Mouse (Mus musculus) E14TG2a.4 (cell line): ENCODE measurements at regions not wholly inside any gene's neighbourhood (a gene's known extent, or its start where the extent isn't known, plus 50 kb on each side); places are given as distances from the start of the nearest gene placed in this dataset.

Experiments used
- H3K27me3 ChIP-seq: 2 replicates; pipeline ENCODE4 v1.6.1; 2014; ENCODE audit warnings: low read length, control low read depth; ENCODE audit not compliant: insufficient read depth
- H3K36me3 ChIP-seq: 2 replicates; pipeline ENCODE4 v1.6.1; 2014; ENCODE audit warnings: low read length, control low read depth; ENCODE audit not compliant: insufficient read depth
- H3K4me1 ChIP-seq: replicated peaks from 2 replicates; pipeline ENCODE4 v1.6.1; 2014; ENCODE audit warnings: low read depth, low read length, control low read depth
- H3K4me3 ChIP-seq: replicated peaks from 2 replicates; pipeline ENCODE4 v1.5.1; 2014; ENCODE audit warnings: mild to moderate bottlenecking, low read length
- H3K9me3 ChIP-seq: 2 replicates; pipeline ENCODE4 v1.6.1; 2014; ENCODE audit warnings: low read length, control low read depth
- CTCF ChIP-seq: conservative IDR thresholded peaks from 2 replicates; pipeline ENCODE4 v1.5.1; 2014; ENCODE audit warnings: low read length
- NANOG ChIP-seq: IDR thresholded peaks from 2 replicates; pipeline ENCODE4 v1.6.1; 2014; ENCODE audit warnings: borderline replicate concordance, low read length, mixed read lengths
- POU5F1 ChIP-seq: IDR thresholded peaks from 2 replicates; pipeline ENCODE4 v1.6.1; 2014; ENCODE audit warnings: low read length, borderline replicate concordance

DNA sequence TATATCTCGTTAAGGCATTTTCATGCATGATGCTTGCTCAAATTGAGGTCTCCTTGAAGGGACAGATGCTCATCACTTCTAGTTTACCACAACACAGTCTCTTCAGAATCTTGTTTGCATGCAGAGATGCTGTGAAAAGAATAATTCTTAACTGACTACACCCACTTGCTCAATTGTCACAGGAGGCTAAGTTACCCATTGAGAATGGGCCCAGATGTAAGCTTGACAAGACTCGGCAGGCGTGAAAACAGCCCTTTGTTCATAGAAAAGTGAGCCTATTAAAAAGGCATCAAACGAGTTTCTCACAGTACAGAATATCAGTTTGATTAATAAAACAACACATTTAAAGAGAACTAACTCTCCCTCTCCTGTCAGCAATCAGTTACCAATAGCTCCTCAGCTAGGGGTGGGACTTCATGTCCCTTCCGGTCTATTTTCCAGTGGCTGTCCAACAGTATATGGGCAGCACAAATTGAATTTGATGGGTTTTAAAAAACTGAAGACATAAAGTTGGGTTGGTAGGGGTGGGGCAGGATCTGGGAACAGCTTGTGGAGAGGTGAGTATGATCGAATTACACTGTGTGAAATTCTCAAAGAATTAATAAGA is 180.1 kb upstream of the Pde3a start:
- TF ChIP-seq NANOG (no peak), POU5F1 (no peak), CTCF (no peak)
- H3K4me1 ChIP-seq: no peaks in the 10 kb centered on the region
- no peak overlapping the region for H3K4me3 ChIP-seq
- no peaks in the 10 kb centered on the region for H3K27me3 ChIP-seq
- no peaks in the 10 kb centered on the region for H3K36me3 ChIP-seq
- H3K9me3 ChIP-seq: no peaks in the 10 kb centered on the region

DNA sequence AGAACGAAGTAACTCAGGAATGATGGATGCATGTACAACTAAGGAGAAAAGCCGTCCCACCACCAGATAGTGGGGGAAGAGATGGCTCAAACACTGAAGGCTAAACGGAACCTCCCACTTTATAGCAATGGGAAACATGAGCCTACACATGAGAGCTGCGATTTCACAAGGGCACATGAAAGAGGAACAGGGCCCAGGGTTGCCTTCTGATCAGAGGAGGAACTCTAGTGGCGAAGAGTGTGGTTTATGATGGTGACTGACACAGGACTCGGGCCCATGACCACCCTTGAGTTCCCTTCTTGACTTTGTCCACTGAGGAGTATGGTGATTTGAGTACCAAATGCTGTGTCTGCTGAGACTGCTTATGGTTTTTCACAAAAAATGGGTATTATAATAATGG is 179.2 kb upstream of the Pde3a start:
- Histone ChIP-seq H3K27me3 (no peaks in the 10 kb centered on the region), H3K4me1 (no peaks in the 10 kb centered on the region), H3K36me3 (no peaks in the 10 kb centered on the region), H3K9me3 (no peaks in the 10 kb centered on the region), H3K4me3 (no peak overlapping the region)
- TF ChIP-seq POU5F1 (no peak), CTCF (no peak), NANOG (no peak)

DNA sequence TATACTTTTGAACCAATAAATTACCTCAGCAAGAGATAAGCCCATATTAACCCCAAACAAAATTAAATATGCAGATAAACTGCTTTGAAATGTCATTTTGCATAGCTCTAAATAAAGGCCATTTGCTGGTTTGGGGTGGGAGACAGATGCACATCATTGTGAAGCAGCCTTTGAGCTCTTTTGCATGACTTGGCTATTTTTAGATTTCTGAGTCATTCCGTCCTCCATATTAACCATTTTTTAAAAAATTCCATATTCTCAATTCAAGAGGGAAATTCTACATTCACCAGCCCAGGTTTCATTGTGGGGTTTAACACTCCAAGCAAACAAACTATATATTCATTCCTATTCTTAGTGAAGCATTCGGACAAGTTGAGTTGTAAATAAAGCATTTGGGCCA is 177.6 kb upstream of the Pde3a start:
- Histone ChIP-seq H3K36me3 (no peaks in the 10 kb centered on the region), H3K4me1 (no peaks in the 10 kb centered on the region)
- TF ChIP-seq NANOG: no peak
- TF ChIP-seq POU5F1: no peak
- TF ChIP-seq CTCF: no peak

DNA sequence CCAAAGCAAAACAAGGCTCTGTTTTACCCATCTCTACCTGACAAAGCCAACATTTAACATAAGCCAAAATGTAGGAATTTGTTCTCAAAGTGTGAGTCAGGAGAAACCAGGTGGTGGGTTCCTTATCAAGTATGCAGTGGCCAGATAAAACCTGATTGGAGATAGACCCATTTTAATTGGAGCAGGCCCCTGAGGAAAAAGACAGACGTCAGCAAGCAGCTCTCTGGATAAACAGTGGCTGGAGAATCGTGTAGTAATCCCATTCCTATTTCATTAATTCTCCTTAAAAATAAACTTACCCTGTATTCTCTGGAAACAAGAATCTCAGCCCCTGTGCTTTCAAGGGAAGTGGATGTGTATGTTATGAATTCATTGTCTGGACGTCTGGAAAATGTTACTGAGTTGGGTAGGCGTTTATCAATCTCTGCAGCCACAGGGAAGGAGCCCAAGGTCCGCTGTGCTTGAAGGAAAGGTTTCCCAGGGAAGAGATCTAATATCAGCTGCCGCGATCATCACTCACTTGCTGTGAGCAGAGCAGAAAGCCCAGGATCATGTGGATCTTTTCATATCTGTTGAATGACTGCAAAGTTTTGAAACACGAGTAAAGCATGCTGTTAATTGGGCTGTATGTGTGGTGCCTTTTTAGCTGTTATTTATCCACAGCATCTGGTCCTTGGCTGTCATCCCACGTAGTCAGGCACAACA is 157.8 kb upstream of the Pde3a start:
- TF ChIP-seq POU5F1: no peak
- TF ChIP-seq CTCF: no peak
- no peak for TF ChIP-seq NANOG
- no peaks in the 10 kb centered on the region for H3K9me3 ChIP-seq

More for the DNA sequence above, 177.6 kb upstream of the Pde3a start:
- H3K27me3 ChIP-seq: no peaks in the 10 kb centered on the region
- H3K4me3 ChIP-seq: no peak overlapping the region
- H3K9me3 ChIP-seq: no peaks in the 10 kb centered on the region

DNA sequence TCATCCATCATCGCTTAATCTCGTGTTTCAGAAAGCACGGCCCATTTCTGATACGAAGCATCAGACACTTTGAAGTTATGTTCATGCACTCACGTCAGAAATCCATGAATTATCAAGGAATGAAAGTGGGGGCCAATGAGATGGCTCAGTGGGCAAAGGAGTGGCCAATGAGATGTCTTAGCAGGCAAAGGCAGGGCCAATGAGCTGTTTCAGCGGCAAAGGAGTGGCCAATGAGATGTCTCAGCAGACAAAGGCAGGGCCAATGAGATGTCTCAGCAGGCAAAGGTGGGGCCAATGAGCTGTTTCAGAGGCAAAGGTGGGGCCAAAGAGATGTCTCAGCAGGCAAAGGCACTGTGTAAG is 157.3 kb upstream of the Pde3a start:
- no peaks in the 10 kb centered on the region for H3K4me1 ChIP-seq
- no peak for TF ChIP-seq NANOG
- TF ChIP-seq POU5F1: no peak
- no peak for TF ChIP-seq CTCF
- H3K36me3 ChIP-seq: no peaks in the 10 kb centered on the region
- no peaks in the 10 kb centered on the region for H3K9me3 ChIP-seq
- no peak overlapping the region for H3K4me3 ChIP-seq
- H3K27me3 ChIP-seq: no peaks in the 10 kb centered on the region

More for the DNA sequence above, 157.8 kb upstream of the Pde3a start:
- H3K27me3 ChIP-seq: no peaks in the 10 kb centered on the region
- H3K4me1 ChIP-seq: no peaks in the 10 kb centered on the region
- H3K36me3 ChIP-seq: no peaks in the 10 kb centered on the region
- no peak overlapping the region for H3K4me3 ChIP-seq

DNA sequence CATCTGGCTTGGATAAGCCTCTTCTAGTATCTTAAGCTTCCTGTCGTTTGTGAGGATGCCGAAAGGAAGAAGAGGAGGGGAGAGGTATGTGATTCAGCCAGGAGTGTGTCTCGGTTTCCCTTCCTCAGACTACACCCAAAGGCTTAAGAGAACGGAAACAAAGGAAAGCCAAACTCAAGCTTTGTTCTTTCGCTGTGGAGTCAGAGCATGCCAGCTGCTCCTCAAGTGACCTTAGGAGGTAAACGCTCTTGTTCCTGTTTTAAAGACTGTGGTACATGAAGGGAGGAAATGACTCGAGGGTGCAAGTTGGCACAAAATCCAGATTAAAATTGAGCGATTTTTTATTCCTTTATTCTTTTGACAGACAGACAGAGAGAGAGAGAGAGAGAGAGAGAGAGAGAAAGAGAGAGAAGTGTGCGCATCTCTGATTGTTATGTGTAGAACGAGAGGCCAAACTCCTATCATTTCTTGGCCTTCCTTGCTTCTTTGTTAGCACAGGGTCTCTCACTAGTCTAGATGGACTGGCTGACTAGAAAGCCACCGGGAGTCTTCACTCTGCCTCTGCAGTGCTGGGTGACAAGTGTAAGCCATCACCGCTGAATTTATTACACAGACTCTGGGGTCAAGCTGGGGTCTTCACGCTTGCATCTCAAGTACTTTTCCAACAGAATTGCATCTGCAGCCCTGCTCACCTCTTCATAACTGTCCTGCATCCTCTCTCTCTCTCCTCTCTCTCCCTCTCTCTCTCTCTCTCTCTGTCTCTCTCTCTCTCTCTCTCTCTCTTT is 151.5 kb upstream of the Pde3a start:
- H3K27me3 ChIP-seq: no peaks in the 10 kb centered on the region
- H3K9me3 ChIP-seq: no peaks in the 10 kb centered on the region
- TF ChIP-seq CTCF (no peak), NANOG (no peak), POU5F1 (no peak)
- no peak overlapping the region for H3K4me3 ChIP-seq
- no peaks in the 10 kb centered on the region for H3K36me3 ChIP-seq
- no peaks in the 10 kb centered on the region for H3K4me1 ChIP-seq

DNA sequence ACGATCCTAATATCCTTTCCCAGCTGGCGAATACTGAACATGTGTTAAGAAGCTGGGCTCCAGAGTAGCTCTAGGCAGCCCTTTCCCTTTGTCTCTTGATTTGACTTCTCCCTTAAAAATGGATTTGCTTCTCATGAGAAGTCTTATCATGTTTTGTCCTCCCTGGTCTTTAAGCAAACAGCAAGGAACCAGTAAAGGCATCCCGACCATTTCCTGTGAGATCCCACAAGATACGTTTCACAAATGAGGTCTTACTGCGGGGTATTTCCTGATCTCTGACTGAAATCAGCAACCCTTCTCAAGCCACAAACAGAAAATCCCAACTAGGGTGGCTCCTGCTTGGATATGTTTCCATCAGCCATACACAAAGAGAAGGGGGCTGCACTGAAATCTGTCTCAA is 130.8 kb upstream of the Pde3a start:
- Histone ChIP-seq H3K36me3 (no peaks in the 10 kb centered on the region), H3K4me3 (no peak overlapping the region), H3K27me3 (no peaks in the 10 kb centered on the region), H3K4me1 (no peaks in the 10 kb centered on the region), H3K9me3 (no peaks in the 10 kb centered on the region)
- no peak for TF ChIP-seq POU5F1
- no peak for TF ChIP-seq NANOG
- no peak for TF ChIP-seq CTCF

DNA sequence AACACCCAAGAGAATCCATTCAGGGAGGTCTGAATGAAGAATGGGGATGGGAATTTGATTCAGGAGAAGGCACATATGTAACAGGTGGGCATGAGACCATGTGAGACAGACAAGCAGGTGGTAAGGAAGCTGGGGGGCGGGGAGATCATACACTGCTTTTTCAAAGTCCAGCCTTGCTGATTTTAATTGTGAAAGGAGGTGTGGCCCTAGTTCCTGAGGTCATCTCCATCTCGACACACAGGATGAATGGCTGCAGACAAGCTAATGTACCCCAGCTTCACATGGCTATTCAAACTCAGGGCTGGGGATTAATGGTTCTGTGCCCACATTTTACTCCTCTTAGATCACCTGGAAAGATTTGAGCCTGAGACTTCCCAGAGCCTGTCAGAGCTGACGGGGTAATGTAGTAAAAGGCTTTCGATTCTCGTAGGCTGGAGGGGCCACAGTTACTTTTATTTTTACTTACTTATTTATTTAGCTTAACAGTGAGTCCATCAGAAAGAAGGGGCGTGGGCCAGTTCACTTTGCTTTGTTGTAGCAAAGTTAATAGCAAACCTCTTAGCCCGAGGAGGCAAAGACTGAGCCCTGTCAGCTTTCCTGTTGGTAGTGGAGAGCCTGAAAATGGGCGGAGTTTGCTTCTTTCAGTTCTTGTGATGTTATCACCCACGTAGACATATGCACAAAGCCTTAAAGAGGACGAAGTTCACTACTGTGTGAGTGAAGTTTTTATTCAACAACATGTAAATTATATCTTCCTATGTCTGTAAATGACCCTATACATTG is 122.3 kb upstream of the Pde3a start:
- no peak overlapping the region for H3K4me3 ChIP-seq
- TF ChIP-seq NANOG: no peak
- no peak for TF ChIP-seq POU5F1
- no peak for TF ChIP-seq CTCF
- H3K4me1 ChIP-seq: no peaks in the 10 kb centered on the region
- no peaks in the 10 kb centered on the region for H3K9me3 ChIP-seq
- no peaks in the 10 kb centered on the region for H3K27me3 ChIP-seq
- H3K36me3 ChIP-seq: no peaks in the 10 kb centered on the region
